In the genomic region with DNA sequence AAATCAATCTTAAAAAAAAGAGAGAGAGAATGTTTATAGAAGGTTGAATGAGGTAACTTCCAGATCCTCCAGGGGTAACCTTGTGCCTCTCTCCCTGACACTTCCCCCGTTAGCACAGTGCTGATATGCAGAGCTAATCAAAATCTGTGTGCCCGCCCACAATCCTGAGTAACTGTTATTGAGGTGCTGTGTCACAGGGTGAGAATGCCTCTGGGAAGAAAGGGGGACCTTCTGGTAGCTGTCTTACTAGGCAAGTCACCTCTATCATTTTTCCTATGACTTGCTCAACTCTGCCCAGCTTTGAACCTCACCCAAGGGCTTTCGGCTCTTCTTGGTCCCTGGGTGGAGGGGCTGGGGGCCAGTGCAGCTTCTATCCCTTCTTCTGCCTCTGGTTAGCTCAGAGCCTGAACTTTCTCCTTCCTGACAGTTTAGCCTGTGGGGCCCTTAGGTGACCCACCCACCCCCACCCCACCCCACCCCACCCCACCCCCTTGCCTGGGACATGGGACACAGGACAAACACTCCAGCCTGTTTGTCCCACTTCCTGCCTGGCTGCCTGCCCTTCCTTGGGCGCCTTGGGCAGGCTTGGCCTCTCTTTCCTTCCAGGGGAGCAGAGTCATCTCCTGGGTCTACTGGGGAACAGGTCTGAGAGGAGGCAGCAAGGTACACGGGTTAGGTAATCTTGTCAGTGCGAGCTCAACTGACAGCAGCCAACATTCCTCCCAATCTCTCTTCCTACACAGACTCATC, we compare ENCODE assay signal across 1 mouse cellular context.
TF ChIP-seq lines count a peak whose summit lies in the region.

No protein-coding gene starts in this region.

TF ChIP-seq in MEL, 35 proteins besides CTCF, POLR2A, EP300 and RAD21:
- no peak for TF ChIP-seq MYC (IDR thresholded peaks at IDR 0.05; ENCODE audit: low read depth, low read length)
- peak; percentile 70 for TF ChIP-seq MAFK (IDR thresholded peaks at IDR 0.05; ENCODE audit: borderline replicate concordance, low read depth, low read length)
- no peak for TF ChIP-seq MYB (IDR thresholded peaks at IDR 0.05; ENCODE audit: low read depth, low read length)
- TF ChIP-seq JUND (IDR thresholded peaks at IDR 0.05; ENCODE audit: low read depth, low read length) = no peak
- no peak for TF ChIP-seq ZKSCAN1 (IDR thresholded peaks at IDR 0.05; ENCODE audit: low read depth, low read length)
- TF ChIP-seq ETS1 (IDR thresholded peaks at IDR 0.05; ENCODE audit: low read depth, low read length) = peak; percentile 82
- TF ChIP-seq GATA1 (IDR thresholded peaks at IDR 0.05; ENCODE audit: low read depth, low read length) = peak; percentile 74
- TF ChIP-seq E2F4 (IDR thresholded peaks at IDR 0.05; ENCODE audit: borderline replicate concordance, low read depth, low read length) = no peak
- TF ChIP-seq SMC3 (IDR thresholded peaks at IDR 0.05; ENCODE audit: low read depth, low read length) = no peak
- TF ChIP-seq HCFC1 (IDR thresholded peaks at IDR 0.05; ENCODE audit: low read depth, low read length) = no peak
- TF ChIP-seq MAZ (IDR thresholded peaks at IDR 0.05; ENCODE audit: low read depth, low read length) = no peak
- TF ChIP-seq NRF1 (IDR thresholded peaks at IDR 0.05; ENCODE audit: insufficient read depth, low read depth, low read length, poor library complexity, severe bottlenecking) = no peak
- no peak for TF ChIP-seq USF1 (IDR thresholded peaks at IDR 0.05; ENCODE audit: low read depth, low read length)
- TF ChIP-seq UBTF (IDR thresholded peaks at IDR 0.05; ENCODE audit: borderline replicate concordance, insufficient read depth, low read depth, low read length) = no peak
- TF ChIP-seq SIN3A (IDR thresholded peaks at IDR 0.05; ENCODE audit: low read length) = peak; percentile 71
- TF ChIP-seq TAL1 (IDR thresholded peaks at IDR 0.05; ENCODE audit: low read length) = no peak
- TF ChIP-seq ZMIZ1 (IDR thresholded peaks at IDR 0.05; ENCODE audit: low read depth, low read length) = 0 out of 2 replicates have a peak, but pooled peaks have one; percentile 19
- no peak for TF ChIP-seq KAT2A (conservative IDR thresholded peaks at IDR 0.05; ENCODE audit: low read depth, low read length)
- TF ChIP-seq TCF12 (IDR thresholded peaks at IDR 0.05; ENCODE audit: low read depth, low read length) = 0 out of 2 replicates have a peak, but pooled peaks have one; percentile 39
- TF ChIP-seq TBP (IDR thresholded peaks at IDR 0.05; ENCODE audit: low read depth, low read length) = peak; percentile 56; the same call in 1 of the 2 replicates
- TF ChIP-seq GABPA (IDR thresholded peaks at IDR 0.05; ENCODE audit: low read depth, low read length) = no peak
- TF ChIP-seq ELF1 (IDR thresholded peaks at IDR 0.05; ENCODE audit: low read depth, low read length) = no peak
- no peak for TF ChIP-seq USF2 (IDR thresholded peaks at IDR 0.05; ENCODE audit: borderline replicate concordance in 1 of 2, insufficient read depth in 1 of 2, low read depth in 1 of 2, low read length in 2 of 2)
- TF ChIP-seq POLR2AphosphoS2 (IDR thresholded peaks at IDR 0.05; ENCODE audit: low read length) = no peak
- TF ChIP-seq ZNF384 (IDR thresholded peaks at IDR 0.05; ENCODE audit: low read depth, low read length) = peak; percentile 78
- peak; percentile 63 for TF ChIP-seq RCOR1 (IDR thresholded peaks at IDR 0.05; ENCODE audit: low read depth, low read length)
- no peak for TF ChIP-seq MAX (IDR thresholded peaks at IDR 0.05; ENCODE audit: low read length)
- TF ChIP-seq MEF2A (IDR thresholded peaks at IDR 0.05; ENCODE audit: extremely low read depth, insufficient replicate concordance, low read depth, low read length, poor library complexity, severe bottlenecking) = no peak
- no peak for TF ChIP-seq CHD1 (IDR thresholded peaks at IDR 0.05; ENCODE audit: low read depth, low read length)
- no peak for TF ChIP-seq CHD2 (IDR thresholded peaks at IDR 0.05; ENCODE audit: low read length)
- peak; percentile 55 for TF ChIP-seq NELFE (IDR thresholded peaks at IDR 0.05; ENCODE audit: low read depth, low read length)
- TF ChIP-seq MXI1 (IDR thresholded peaks at IDR 0.05; ENCODE audit: low read depth, low read length) = peak; percentile 53; the same call in 1 of the 2 replicates
- no peak for TF ChIP-seq POLR2AphosphoS5 (IDR thresholded peaks at IDR 0.05; ENCODE audit: borderline replicate concordance, low read depth, low read length)
- no peak for TF ChIP-seq BHLHE40 (IDR thresholded peaks at IDR 0.05; ENCODE audit: borderline replicate concordance, low read depth, low read length)
- TF ChIP-seq ZC3H11A (IDR thresholded peaks at IDR 0.05; ENCODE audit: low read depth, low read length) = no peak
